Mouse (Mus musculus) frontal cortex, postnatal 25 days (tissue): ENCODE measurements around the gene Gm49368.
"Not testable (repeated sequence)": the region's sequence is repeated elsewhere in the genome, so short reads cannot be mapped to it uniquely, and the experiment has no call there.

Source experiments
- DNase-seq, 2 experiments: peaks; one replicate each; pipeline ENCODE4 v3.0.0; 2022; ENCODE audit warnings: low spot score in 2 of 2

Gm49368 gene

DNA sequence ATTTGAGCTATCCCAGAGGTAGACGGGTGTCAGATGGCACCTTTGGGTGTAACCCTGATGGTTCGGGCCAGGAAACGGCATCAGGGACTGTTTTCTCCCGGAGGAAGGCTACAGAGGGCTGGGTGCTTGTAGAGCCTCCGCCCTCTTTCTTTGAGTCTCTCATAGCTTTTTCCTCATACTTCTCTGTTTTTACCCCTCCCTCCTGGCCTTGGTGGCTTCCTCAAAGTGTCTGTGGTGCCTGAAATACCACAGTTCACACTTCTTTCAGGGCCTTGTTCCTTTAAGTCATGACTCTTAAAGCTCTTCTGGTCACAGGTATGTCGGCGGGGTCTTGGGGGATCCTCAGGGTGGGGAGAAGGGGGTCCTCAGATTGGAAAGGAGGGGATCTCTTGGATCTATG lies at the start of gene Gm49368, which contains the start of gene Itgam:
Gene Gm49368, plus strand, starts transcription at position 228 of the 400 bp plus-strand sequence.
Gene Itgam, plus strand, starts transcription at position 185 of the 400 bp plus-strand sequence.
- DNase-seq: no peak

- DNase-seq: no peak
Observed at GRCm38 (mm10) chr7:128013116-128013515, 49.4 kb upstream of the Gm49368 start.

DNA sequence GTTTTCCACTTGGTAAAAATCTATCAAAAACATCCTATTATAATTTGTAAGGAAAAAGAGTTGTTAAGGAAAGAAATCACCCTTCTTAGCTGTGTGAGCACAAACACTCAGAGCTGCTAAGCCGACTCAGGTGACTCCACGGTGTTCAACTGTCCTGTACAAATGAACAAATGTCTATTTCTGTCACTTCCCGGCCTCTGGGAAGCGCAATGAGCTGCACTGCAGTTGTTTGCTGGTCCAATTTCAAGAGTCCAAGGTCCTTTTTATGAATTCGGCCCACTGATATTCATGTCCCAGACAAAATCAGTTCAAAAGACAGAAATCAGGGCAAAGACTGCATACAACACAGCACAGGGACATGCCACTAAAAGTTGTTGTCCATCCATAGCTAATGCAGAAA lies 46.3 kb upstream of the Gm49368 start:
- not testable (repeated sequence) for DNase-seq

DNA sequence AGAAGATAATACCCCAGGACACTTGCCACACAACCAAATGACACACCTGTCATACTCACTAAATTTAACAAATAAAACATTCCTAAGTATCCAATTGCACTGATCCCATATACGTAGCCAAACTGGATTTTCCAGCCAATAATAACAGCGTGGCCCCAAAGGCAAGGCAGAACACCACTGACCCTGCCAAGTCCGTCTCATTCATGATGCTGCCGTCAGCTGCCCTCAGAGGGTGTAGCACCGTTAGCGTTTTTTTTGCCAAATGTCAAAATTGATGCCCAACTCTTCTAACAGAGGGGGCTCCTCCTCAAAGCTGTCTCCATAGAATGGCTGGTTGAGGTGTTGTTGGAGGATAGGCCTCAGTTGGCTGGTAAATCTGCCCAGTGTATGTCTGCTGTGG lies 45.8 kb upstream of the Gm49368 start:
- no peak for DNase-seq

GRCm38 (mm10) chr7:128018275-128018674 lies 44.2 kb upstream of the Gm49368 start:
- no peak for DNase-seq

DNA sequence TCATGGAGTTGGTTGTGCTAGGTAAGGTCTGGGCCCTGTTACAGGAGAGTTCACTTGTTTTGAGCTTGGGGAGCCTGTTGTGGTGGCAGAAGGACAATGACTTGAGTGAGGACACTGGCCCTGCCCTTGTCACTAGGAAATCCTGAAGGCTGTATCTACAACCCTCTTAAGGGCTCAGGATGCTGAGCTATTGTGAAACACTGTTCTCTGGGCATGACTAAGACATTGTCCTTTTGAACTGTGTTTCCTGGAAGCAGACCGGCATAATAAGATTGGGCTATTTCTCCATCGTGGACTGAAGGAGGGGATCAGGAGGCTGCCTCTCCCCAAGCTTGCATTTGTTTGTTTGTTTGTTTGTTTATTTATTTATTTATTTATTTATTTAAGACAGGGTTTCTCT lies 43.3 kb upstream of the Gm49368 start:
- no peak for DNase-seq

- no peak for DNase-seq
Observed at GRCm38 (mm10) chr7:128022974-128023373, 39.5 kb upstream of the Gm49368 start.

DNA sequence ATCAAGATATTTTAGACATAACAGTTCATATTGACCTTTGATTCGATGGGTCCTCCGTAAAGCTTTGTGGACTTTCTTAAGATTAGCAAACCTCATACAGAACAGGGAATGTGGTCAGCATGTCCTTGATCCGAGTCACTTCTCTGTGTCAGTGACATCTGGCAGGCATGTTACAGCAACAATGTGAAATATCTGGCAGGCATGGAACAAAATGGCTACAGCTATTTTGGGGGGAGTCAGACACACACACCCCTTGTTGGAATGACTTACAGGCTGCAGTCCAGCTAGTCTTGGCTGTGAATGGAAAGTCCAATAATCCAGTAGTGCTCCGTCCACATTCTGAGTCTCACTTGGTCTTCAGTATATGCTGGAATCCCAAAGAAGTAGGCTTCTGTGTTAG lies 38.9 kb upstream of the Gm49368 start:
- DNase-seq: no peak

GRCm38 (mm10) chr7:128024364-128024763 lies 38.1 kb upstream of the Gm49368 start:
- no peak for DNase-seq

DNA sequence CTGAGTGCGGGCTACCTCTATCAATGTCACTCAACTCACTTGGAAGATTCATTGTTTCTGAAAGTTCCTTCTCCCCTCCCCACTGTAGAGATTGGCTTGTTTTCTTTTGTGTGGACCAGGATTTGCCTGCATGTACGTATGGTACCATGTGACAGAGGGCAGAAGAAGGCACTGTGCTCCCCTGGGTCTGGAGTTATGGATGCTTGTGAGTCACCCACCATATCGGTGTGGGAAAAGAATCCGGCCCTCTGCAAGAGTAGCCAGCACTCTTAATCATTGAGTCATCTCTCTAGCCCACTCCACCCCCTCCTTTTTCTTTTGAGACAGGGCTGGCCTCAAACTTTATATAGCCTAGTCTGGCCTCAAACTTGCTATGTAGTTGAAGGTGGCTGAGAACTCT lies 37.6 kb upstream of the Gm49368 start:
- DNase-seq: no peak

- no peak for DNase-seq
Observed at GRCm38 (mm10) chr7:128025381-128025780, 37.1 kb upstream of the Gm49368 start.

DNA sequence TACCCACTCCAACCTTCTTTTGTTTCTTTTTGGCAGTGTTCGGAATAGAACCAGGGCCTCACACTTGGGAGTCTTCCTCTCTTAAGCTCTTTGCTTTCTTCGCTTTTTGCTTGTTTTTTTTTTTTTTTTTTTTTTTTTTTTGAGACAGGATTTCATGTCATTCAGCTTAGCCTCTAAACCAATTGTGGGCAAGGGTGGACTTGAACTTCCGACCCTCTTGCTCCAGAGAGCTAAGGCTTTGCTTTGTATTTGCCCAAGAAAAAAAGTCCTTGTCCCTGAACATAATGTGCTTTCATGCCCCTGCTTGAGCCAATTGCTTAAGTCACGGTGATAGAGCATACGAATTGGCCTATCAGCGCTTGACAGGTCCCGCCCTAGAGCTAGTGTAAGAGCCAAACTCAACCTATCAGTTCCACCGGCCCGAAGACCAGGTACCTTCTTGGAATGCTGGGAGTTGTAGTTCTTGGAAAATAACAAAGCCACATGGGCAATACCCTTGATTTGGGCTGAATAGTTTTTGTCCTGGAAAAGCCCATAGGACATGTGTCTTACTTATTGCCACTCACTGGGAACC lies 31.0 kb upstream of the Gm49368 start:
- no peak for DNase-seq

DNA sequence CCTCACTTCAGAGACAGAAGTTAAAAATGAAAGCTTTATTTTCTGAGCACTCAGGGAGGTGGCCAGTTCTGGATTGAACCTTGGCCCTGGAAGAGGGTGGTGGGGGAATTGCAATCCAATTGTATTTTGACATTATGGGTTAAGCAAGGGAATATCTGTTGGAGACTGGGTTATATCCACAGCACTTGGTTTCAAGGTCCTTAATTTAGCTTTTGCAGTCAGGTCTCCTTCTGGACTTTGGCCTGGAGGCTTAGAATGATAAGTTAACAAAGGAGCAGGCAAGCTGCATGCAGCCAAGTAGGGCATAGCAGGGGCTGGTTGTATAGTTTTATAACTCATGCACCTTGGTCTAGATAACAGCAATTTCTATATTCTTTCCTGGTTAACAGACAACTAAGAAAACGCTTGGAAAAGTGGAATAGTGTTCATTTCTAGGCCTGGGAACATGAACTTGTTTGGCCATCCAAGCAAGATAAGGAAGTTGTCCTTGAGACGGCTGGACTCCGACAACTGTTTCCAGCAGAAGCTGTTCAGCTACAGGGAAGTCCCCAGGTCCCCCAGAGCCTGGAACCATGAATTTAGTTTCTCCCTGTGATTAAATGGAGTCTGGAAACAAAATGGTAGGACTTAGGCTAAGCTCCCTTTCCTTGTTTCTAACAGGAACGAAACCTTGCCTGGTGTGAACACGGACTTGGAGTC lies 30.0 kb upstream of the Gm49368 start:
- no peak for DNase-seq

- no peak for DNase-seq
Observed at GRCm38 (mm10) chr7:128032989-128033293, 29.5 kb upstream of the Gm49368 start.

DNA sequence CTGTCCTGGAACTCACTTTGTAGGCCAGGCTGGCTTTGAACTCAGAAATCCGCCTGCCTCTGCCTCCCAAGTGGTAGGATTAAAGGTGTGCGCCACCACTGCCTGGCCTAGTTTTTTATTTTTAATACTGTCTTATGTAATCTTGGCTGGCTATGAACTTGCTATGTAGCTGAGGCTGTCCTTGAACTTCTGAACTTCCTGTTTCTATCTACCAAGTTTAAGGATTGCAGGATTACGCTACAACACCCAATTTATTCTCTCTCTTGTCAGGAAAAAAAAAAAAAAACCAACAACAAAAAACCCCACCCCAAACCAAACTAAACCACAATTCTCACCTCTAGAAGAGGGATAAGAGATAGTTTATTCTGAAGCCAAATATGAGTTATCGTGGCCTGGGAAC lies 28.9 kb upstream of the Gm49368 start:
- DNase-seq: no peak

GRCm38 (mm10) chr7:128042161-128042820 lies 20.2 kb upstream of the Gm49368 start:
- not testable (repeated sequence) for DNase-seq

DNA sequence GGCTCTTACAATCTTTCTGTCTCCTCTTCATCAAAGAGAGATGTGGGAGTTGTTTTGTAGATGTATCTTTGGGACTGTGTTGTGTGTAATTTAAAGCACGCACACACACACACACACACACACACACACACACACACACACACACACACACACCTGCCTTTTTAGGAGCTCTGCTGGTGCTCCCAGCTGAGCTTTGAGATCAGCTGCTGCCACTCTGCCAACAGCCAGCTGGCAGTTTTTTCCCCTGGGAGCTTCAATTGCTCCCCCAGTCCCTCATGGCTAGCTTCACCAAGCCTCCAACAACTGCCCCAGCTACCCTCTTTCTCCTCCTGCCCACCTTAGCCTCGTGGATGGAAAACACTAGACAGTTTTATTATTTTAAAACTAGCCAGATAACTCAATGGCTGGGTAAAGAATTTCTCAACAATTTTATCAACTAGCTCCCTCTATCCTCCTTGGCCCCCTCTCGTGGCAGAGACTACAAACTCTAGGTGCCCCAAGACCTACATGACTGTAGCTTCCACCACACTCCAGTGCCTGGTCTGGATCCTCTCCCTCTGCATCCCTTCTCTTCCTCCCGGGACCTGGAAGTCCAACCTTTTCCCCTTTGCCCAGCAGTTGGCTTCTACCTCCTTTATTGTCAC lies 18.2 kb upstream of the Gm49368 start:
- no peak for DNase-seq

DNA sequence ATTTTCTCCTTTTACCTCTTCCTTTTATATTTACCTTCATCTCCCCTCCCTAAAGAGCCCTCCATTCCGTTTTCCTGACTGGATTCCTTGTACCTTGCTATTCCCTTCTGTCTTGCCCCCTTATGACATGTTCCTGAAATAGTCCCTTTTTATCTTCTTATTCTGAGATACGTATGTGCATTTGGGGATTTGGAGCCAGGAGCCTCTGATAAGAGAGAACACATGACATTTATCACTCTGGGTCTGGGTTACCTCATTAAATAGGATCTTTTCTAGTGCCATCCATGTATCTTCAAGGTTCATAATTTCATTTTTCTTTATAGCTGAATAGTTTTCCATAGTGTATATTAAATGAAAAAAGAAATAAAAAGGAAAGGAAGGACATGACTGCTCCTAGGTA lies 16.8 kb upstream of the Gm49368 start:
- DNase-seq: no peak

DNA sequence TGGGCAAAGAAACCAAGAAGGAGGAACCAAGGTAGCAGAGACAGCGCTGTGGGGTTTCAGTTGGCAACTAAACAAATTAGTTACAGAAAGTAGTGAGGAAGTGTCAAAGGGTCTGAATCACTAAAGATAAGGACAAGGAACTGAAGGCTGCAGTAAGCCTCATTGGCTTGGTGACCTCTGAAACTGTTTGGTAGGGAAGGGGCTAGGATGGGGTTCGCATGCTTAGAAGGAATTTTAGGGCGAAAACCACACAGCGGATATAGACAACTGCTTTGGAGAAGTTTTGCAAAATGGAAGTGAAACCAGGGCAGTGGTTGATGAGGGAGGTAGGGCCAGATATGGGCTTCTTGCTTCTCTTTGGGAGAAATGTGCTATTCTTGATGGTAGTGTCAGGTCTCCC lies 13.7 kb upstream of the Gm49368 start:
- DNase-seq: no peak

DNA sequence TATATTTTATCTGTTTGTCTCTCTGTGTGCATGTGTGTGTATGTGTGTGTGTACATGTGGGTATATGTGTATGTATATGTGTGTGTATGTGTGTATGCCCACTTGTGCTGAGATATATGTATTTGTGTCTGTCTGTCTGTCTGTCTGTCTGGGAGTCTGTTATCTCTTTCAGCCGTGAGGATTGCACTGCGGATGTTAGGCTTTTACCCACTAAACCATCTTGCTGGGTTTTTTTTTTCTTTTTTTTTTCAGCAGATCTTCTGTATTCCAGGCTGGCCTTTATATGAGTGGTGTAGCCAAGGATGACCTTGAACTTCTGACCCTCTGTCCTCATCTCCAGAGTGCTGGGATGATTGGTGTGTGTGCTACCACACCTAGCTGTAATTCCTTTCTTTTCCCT lies 13.2 kb upstream of the Gm49368 start:
- DNase-seq: no peak

DNA sequence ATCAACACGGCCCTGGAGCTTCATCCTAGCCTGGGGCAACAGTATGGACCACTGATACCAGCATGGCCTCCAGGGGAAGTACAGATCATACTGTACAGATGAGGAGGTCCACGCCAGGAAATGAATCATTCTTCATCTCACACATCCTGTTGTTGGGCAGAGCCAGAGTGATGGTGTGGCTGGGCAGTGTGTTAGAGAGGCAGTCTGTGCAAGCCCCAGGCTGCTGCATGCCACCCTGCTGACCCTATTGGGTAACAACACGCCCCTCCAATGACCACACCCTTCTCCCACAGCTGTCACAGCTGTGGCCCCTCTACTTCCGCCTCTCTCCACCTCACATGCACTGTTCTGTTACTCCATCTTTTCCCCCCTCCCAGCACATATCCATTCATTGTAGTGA lies 11.7 kb upstream of the Gm49368 start:
- DNase-seq: no peak

DNA sequence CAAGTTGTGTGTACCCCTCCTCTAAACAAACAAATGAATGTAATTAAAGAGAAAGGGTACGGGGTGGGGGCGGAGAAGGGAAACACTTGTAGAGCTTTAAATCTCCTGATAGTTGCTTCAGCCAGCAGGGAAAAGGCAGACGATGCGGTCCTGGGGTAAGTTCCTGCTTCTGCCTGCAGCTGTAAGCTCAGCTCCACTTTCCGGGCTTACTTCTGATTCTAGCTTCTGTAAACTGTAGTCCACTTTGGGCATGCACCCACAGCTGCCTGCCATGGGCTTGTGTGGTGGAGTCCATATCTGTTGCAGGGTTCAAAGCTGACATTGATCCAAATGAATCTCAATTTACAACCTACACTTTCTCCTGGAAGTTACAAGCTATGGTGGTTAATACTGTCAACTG lies 9.4 kb upstream of the Gm49368 start:
- DNase-seq: no peak

GRCm38 (mm10) chr7:128056917-128057444 lies 5.5 kb upstream of the Gm49368 start:
- no peak for DNase-seq
